8 mouse cellular contexts compared by ENCODE assay signal in genomic region chr7:5125549-5126406, GRCm38 (mm10). TPM values are rescaled to one million over a fixed set of nuclear protein-coding genes. Genes with fewer than 3 reads are reported as not detected.
DNase-seq lines count a peak whose midpoint lies in the region; ATAC-seq and TF ChIP-seq lines count a peak whose summit lies in the region.

Rasl2-9 (minus strand) TSS chr7:5125950.

- no peaks in the 10 kb centered on the region for H3K27me3 ChIP-seq in hindbrain, postnatal 0 days (ENCODE audit: insufficient read depth, low read length)

- intact Hi-C loops in left cerebral cortex, adult 2 months (cut with DNase I), result no loop called here

- no peaks in the 10 kb centered on the region; the same call in 1 of the 2 replicates for H3K4me1 ChIP-seq in cortical plate, adult 2 months (ENCODE audit: control insufficient read depth, insufficient read depth, low read length)
- H3K4me1 ChIP-seq in hindbrain, postnatal 0 days (ENCODE audit: insufficient read depth, low read length), result no peaks in the 10 kb centered on the region

- peak; percentile 19; the same call in 1 of the 2 replicates for TF ChIP-seq CTCF in cortical plate, adult 2 months (IDR thresholded peaks at IDR 0.05; ENCODE audit: extremely low read depth, insufficient read depth, low read length)
- TF ChIP-seq CTCF in hindbrain, postnatal 0 days (IDR thresholded peaks at IDR 0.05; ENCODE audit: low read depth), result peak; percentile 83
- peak; percentile 95 for TF ChIP-seq CTCF in left cerebral cortex, adult 2 months (IDR thresholded peaks at IDR 0.05)

- peak within 1 kb of the TSS; percentile 40; the same call in 1 of the 2 replicates for H3K9ac ChIP-seq in hindbrain, postnatal 0 days (replicated peaks; ENCODE audit: low read length)

- H3K27ac ChIP-seq in cortical plate, adult 2 months (ENCODE audit: insufficient read depth, low read length), result 0 out of 2 replicates have a peak within 1 kb of the TSS, but pooled peaks have one; percentile 25
- no peak within 1 kb of the TSS for H3K27ac ChIP-seq in hindbrain, postnatal 0 days
- H3K27ac ChIP-seq in left cerebral cortex, adult 2 months, result peak within 1 kb of the TSS; percentile 17; the same call in 1 of the 2 replicates

- H3K4me2 ChIP-seq in hindbrain, postnatal 0 days (ENCODE audit: low read depth, low read length), result peak within 1 kb of the TSS; percentile 58

- ATAC-seq in hindbrain, postnatal 0 days, result peak; percentile 93

- WGBS in hindbrain, postnatal 0 days, result 17% methylated on average over 42 of the region's 42 CpGs

- H3K4me3 ChIP-seq in cortical plate, adult 2 months (ENCODE audit: insufficient read depth, low read length), result peak within 1 kb of the TSS; percentile 52
- H3K4me3 ChIP-seq in hindbrain, postnatal 0 days (ENCODE audit: low read length), result peak within 1 kb of the TSS; percentile 34
- H3K4me3 ChIP-seq in left cerebral cortex, adult 2 months, result peak within 1 kb of the TSS; percentile 53

- TF ChIP-seq POLR2A in cortical plate, adult 2 months (IDR thresholded peaks at IDR 0.05; ENCODE audit: extremely low read depth, insufficient read depth, low read length), result no peak

- peak; percentile 79 to 87 for DNase-seq in adrenal gland, adult 18-20 months (ENCODE audit: low spot score in 2 of 2)
- peak; percentile 41 to 55 for DNase-seq in gastrocnemius, adult 8-10 months (ENCODE audit: low spot score in 2 of 2)
- DNase-seq in hindbrain, postnatal 0 days (ENCODE audit: low spot score), result peak; percentile 83
- peak; percentile 79 to 87 for DNase-seq in left cerebral cortex, adult 2 months (ENCODE audit: extremely low spot score in 1 of 2, low spot score in 2 of 2)
- peak; percentile 83 to 85 for DNase-seq in lung, postnatal 4 days
- DNase-seq in retina, postnatal 1 day, result peak; percentile 76
- peak; percentile 81 for DNase-seq in thymus, postnatal 4 days

- no peaks in the 10 kb centered on the region for H3K9me3 ChIP-seq in hindbrain, postnatal 0 days (ENCODE audit: low read length)

- no peaks in the 10 kb centered on the region for H3K36me3 ChIP-seq in hindbrain, postnatal 0 days (ENCODE audit: insufficient read depth, low read length)

RNA-seq across cellular contexts. Expression of gene Rasl2-9, which starts in this region (rescaled TPM):
- 1 to 10 TPM; 1.5 to 2.0 TPM for total RNA-seq in adrenal gland, adult 18-20 months (2021)
- polyA plus RNA-seq in cortical plate, adult 2 months (2012; rRNA removed), result 0.27 and 0.36 TPM in 2 replicates
- total RNA-seq in gastrocnemius, adult 8-10 months (2022), result 1 to 10 TPM; 2.1 to 2.9 (median 2.5) TPM
- total RNA-seq in hindbrain, postnatal 0 days (2014; rRNA removed), result not detected in 2 replicates
- 1.1 and 1.2 TPM in 2 replicates for polyA plus RNA-seq in hindbrain, postnatal 0 days (2015; fragmentation: Nextera tagmentation; extraction: Ambion mirVana)
- under 1 TPM in 1 of 2 experiments, not detected in 1; 0.58 TPM for total RNA-seq in left cerebral cortex, adult 2 months (2021)

Comparison
In these comparisons a context has a peak if more than half of its experiments do, and no peak if none do; other contexts are left out.
1. Peak in DNase-seq, H3K4me3 ChIP-seq and H3K27ac ChIP-seq in left cerebral cortex, adult 2 months; RNA of the gene not detected or under 1 TPM.
2. CTCF ChIP-seq: peak in every context shown above with its lines; median percentile 95 in left cerebral cortex, adult 2 months; 83 in hindbrain, postnatal 0 days; 19 in cortical plate, adult 2 months.